Comparison of ENCODE assay signal across 20 mouse cellular contexts in the genomic region with DNA sequence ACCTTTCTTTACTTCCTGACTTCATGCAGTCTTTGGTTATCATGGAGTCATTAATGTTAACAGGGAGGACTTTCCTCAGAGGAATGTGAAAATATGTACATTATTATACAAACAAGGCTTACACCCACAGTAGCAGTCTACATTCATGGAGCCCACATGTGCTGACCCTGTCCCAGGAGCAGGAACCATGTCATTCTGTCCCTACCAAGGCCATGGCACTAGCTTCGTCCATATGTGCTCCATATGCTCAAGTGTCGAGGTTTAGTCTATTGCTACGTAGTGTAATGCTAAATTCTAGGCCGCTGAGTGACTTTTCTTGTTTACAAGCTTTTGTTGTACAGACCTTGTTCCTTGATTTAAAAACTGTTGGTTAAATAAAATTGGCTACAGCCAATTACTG. TPM values are rescaled to one million over a fixed set of nuclear protein-coding genes. Genes with fewer than 3 reads are reported as not detected.
DNase-seq lines count a peak whose midpoint lies in the region; ATAC-seq lines count a peak whose summit lies in the region.
"Had no signal": no experiment of that assay in that cellular context is flagged by ENCODE, and none has a peak within 500 bp of the region (broad histone marks: within the 10 kb centered on the region; RNA-seq: fewer than 3 reads in every experiment).

No protein-coding gene starts in this region.

- no peak overlapping the region for H3K27ac ChIP-seq in midbrain, embryonic 11.5 days (ENCODE audit: low read depth, low read length)
- H3K27ac ChIP-seq in midbrain, embryonic 10.5 days (replicated peaks) = no peak overlapping the region

- peak; percentile 75 for DNase-seq in heart, adult 11 months
- DNase-seq in heart, postnatal 10 days = no peak
- peak; percentile 71 for DNase-seq in midbrain, embryonic 11.5 days (ENCODE audit: low spot score, missing footprints)
- DNase-seq in midbrain, embryonic 10.5 days (ENCODE audit: low spot score) = no peak
- DNase-seq: adrenal gland, adult 2 months; adrenal gland, adult 8-10 months; adrenal gland, postnatal 10 days; adrenal gland, postnatal 14 days; adrenal gland, postnatal 25 days; adrenal gland, postnatal 36 days; B cell, adult 2 months; cerebellum, adult 11 months; cerebellum, adult 11-12 months; cerebellum, adult 18-20 months had no signal

- no peak overlapping the region for H3K4me2 ChIP-seq in midbrain, embryonic 11.5 days

- 93% methylated on average over 4 of the region's 4 CpGs for WGBS in midbrain, embryonic 11.5 days
- WGBS in midbrain, embryonic 10.5 days = 89% methylated on average over 4 of the region's 4 CpGs

- ATAC-seq in midbrain, embryonic 11.5 days (ENCODE audit: low FRiP score) = no peak
- ATAC-seq: activated CD4-positive, CD25-positive, alpha-beta regulatory T cell, adult 4 months; CD4-positive, CD25-positive, alpha-beta regulatory T cell, adult 4 months; Patski had no signal

- intact Hi-C loops in heart, postnatal 10 days (cut with DNase I) = no loop called here

- H3K36me3 ChIP-seq in midbrain, embryonic 11.5 days (ENCODE audit: control insufficient read depth, insufficient read depth, low read length) = no peaks in the 10 kb centered on the region
- no peaks in the 10 kb centered on the region for H3K36me3 ChIP-seq in midbrain, embryonic 10.5 days
- H3K36me3 ChIP-seq: G1E had no signal

- no peaks in the 10 kb centered on the region for H3K27me3 ChIP-seq in midbrain, embryonic 11.5 days (ENCODE audit: control insufficient read depth, insufficient read depth, low read length)
- no peaks in the 10 kb centered on the region for H3K27me3 ChIP-seq in midbrain, embryonic 10.5 days (ENCODE audit: low read depth, poor library complexity, severe bottlenecking)
- H3K27me3 ChIP-seq: CH12.LX, Patski had no signal

- H3K9me3 ChIP-seq in midbrain, embryonic 11.5 days (ENCODE audit: control insufficient read depth, low read length) = no peaks in the 10 kb centered on the region
- no peaks in the 10 kb centered on the region for H3K9me3 ChIP-seq in midbrain, embryonic 10.5 days (replicated peaks)

- peaks cover 16% of the 10 kb centered on the region for H3K4me1 ChIP-seq in midbrain, embryonic 11.5 days (ENCODE audit: control insufficient read depth, insufficient read depth, low read length)
- peaks cover 46% of the 10 kb centered on the region for H3K4me1 ChIP-seq in midbrain, embryonic 10.5 days

- no peak overlapping the region for H3K9ac ChIP-seq in midbrain, embryonic 11.5 days (ENCODE audit: low read length)

- no peak overlapping the region for H3K4me3 ChIP-seq in midbrain, embryonic 11.5 days (ENCODE audit: low read depth, low read length)
- no peak overlapping the region for H3K4me3 ChIP-seq in midbrain, embryonic 10.5 days

RNA-seq across cellular contexts. Expression of gene Map1b, which starts 36.0 kb away (rescaled TPM):
- 10 to 100 TPM; 36.4 to 36.5 TPM for total RNA-seq in heart, postnatal 10 days (2021)
- 911 and 979 TPM in 2 replicates for polyA plus RNA-seq in midbrain, embryonic 11.5 days (2014; fragmentation: Nextera tagmentation; extraction: Ambion mirVana)
- 665 and 916 TPM in 2 replicates for polyA plus RNA-seq in midbrain, embryonic 10.5 days (2016; fragmentation: Nextera tagmentation; extraction: Ambion mirVana)
- total RNA-seq: MEL had no signal
- polyA plus RNA-seq: G1E had no signal

Comparison
In these comparisons a context has a peak if more than half of its experiments do, and no peak if none do; other contexts are left out.
1. DNase-seq: peak in heart, adult 11 months (single experiment) and midbrain, embryonic 11.5 days (single experiment); none in heart, postnatal 10 days (0 of 2) and midbrain, embryonic 10.5 days (single experiment).